Mouse (Mus musculus) CH12.LX (cell line): Measurements from ENCODE around the gene Dock3.
"Not testable (repeated sequence)": the region's sequence is repeated elsewhere in the genome, so short reads cannot be mapped to it uniquely, and the experiment has no call there.

Experiments used
- CHD2 ChIP-seq: IDR thresholded peaks from 2 replicates; pipeline ENCODE4 v1.6.1; 2011; ENCODE audit warnings: low read length, improper control_type of control experiment
- CTCF ChIP-seq, 2 experiments: IDR thresholded peaks in 1 of 2; conservative IDR thresholded peaks in 1 of 2; 2 replicates each; pipeline ENCODE4 v1.5.1; 2011 to 2012; ENCODE audit warnings: low read depth in 2 of 2, low read length in 2 of 2, improper control_type of control experiment in 1 of 2, inconsistent platforms in 1 of 2, mild to moderate bottlenecking in 1 of 2, moderate library complexity in 1 of 2
- ELF1 ChIP-seq: IDR thresholded peaks from 2 replicates; pipeline ENCODE4 v1.6.1; 2014; ENCODE audit warnings: low read depth, mild to moderate bottlenecking, inconsistent platforms, low read length, improper control_type of control experiment
- EP300 ChIP-seq: IDR thresholded peaks from 2 replicates; pipeline ENCODE4 v1.6.1; 2011; ENCODE audit warnings: low read length, improper control_type of control experiment
- GABPA ChIP-seq: IDR thresholded peaks from 2 replicates; pipeline ENCODE4 v1.6.1; 2012; ENCODE audit warnings: low read depth, low read length, improper control_type of control experiment, inconsistent platforms; ENCODE audit not compliant: insufficient replicate concordance
- JUND ChIP-seq: conservative IDR thresholded peaks from 2 replicates; pipeline ENCODE4 v1.6.1; 2011; ENCODE audit warnings: low read depth, low read length, improper control_type of control experiment
- KAT2A ChIP-seq: IDR thresholded peaks from 2 replicates; pipeline ENCODE4 v1.6.1; 2012; ENCODE audit warnings: low read length, improper control_type of control experiment, inconsistent platforms; ENCODE audit not compliant: insufficient replicate concordance
- NELFE ChIP-seq: IDR thresholded peaks from 2 replicates; pipeline ENCODE4 v1.6.1; 2011; ENCODE audit warnings: low read depth, low read length, improper control_type of control experiment
- POLR2A ChIP-seq: IDR thresholded peaks from 2 replicates; pipeline ENCODE4 v1.6.1; 2011; ENCODE audit warnings: low read depth, mild to moderate bottlenecking, improper control_type of control experiment, low read length
- USF2 ChIP-seq: conservative IDR thresholded peaks from 2 replicates; pipeline ENCODE4 v1.6.1; 2011; ENCODE audit warnings: low read depth, low read length, improper control_type of control experiment
- ZC3H11A ChIP-seq: IDR thresholded peaks from 2 replicates; pipeline ENCODE4 v1.6.1; 2012; ENCODE audit warnings: low read depth, mild to moderate bottlenecking, inconsistent platforms, low read length, improper control_type of control experiment
- ZNF384 ChIP-seq: IDR thresholded peaks from 2 replicates; pipeline ENCODE4 v1.6.1; 2012; ENCODE audit warnings: low read depth, low read length, improper control_type of control experiment, inconsistent platforms

- not testable (repeated sequence) for TF ChIP-seq EP300; CTCF (conservative IDR thresholded peaks at IDR 0.05 in 1 of 2, IDR thresholded peaks at IDR 0.05 in 1 of 2; ENCODE audit: low read depth in 2 of 2, low read length in 2 of 2); JUND; POLR2A; USF2; CHD2; ZNF384; NELFE; GABPA; ZC3H11A; ELF1; KAT2A
These were observed 56.9 kb downstream of the Dock3 start for GRCm38 (mm10) chr9:107174831-107175230.
